ENCODE assay signal across 8 mouse cellular contexts in genomic region chr2:165287202-165287984, GRCm38 (mm10). TPM values are rescaled to one million over a fixed set of nuclear protein-coding genes. Genes with fewer than 3 reads are reported as not detected.
A peak's percentile ranks its signal among the peaks of the same experiment; 100 is the strongest.
DNase-seq lines count a peak whose midpoint lies in the region; ATAC-seq lines count a peak whose summit lies in the region.

Slc35c2 (minus strand) TSS chr2:165287869.

- H3K27ac ChIP-seq in hindbrain, embryonic 13.5 days: peak within 1 kb of the TSS; percentile 86

- H3K4me3 ChIP-seq in hindbrain, embryonic 13.5 days: peak within 1 kb of the TSS; percentile 71

- peak; percentile 94 for ATAC-seq in hindbrain, embryonic 13.5 days (ENCODE audit: low FRiP score)

- peaks cover 39% of the 10 kb centered on the region for H3K36me3 ChIP-seq in hindbrain, embryonic 13.5 days

- DNase-seq in NIH3T3 (ENCODE audit: low read depth): peak; percentile 94
- peak; percentile 97 to 98 for DNase-seq in cerebellum, postnatal 10 days
- DNase-seq in frontal cortex, postnatal 14 days (ENCODE audit: low spot score in 2 of 2): peak; percentile 89 to 91
- DNase-seq in layer of hippocampus, postnatal 25 days (ENCODE audit: extremely low spot score in 1 of 2, low spot score in 1 of 2): peak; percentile 92 to 94
- peak; percentile 91 for DNase-seq in lung, postnatal 25 days (ENCODE audit: low spot score)
- DNase-seq in retina, postnatal 1 day: peak; percentile 93
- peak; percentile 86 to 94 for DNase-seq in urinary bladder, adult 18-20 months (ENCODE audit: low spot score in 2 of 2)

- H3K9me3 ChIP-seq in hindbrain, embryonic 13.5 days: no peaks in the 10 kb centered on the region

- H3K27me3 ChIP-seq in hindbrain, embryonic 13.5 days: no peaks in the 10 kb centered on the region

- peaks cover 41% of the 10 kb centered on the region for H3K4me1 ChIP-seq in hindbrain, embryonic 13.5 days (replicated peaks)

- WGBS in hindbrain, embryonic 13.5 days: 1% methylated on average over 49 of the region's 49 CpGs

- peak within 1 kb of the TSS; percentile 81 for H3K9ac ChIP-seq in hindbrain, embryonic 13.5 days

- peak within 1 kb of the TSS; percentile 90 for H3K4me2 ChIP-seq in hindbrain, embryonic 13.5 days

RNA-seq across cellular contexts. Expression of gene Slc35c2, which starts in this region (rescaled TPM):
- 61.5 and 68.1 TPM in 2 replicates for polyA plus RNA-seq in hindbrain, embryonic 13.5 days (2015; fragmentation: Nextera tagmentation; extraction: Ambion mirVana)
- 10 to 100 TPM; 93.2 to 96.7 TPM for total RNA-seq in layer of hippocampus, postnatal 25 days (2021)

Comparison
In these comparisons a context has a peak if more than half of its experiments do, and no peak if none do; other contexts are left out.
1. Peak in every context shown above with its lines: DNase-seq, ATAC-seq, H3K4me3 ChIP-seq and H3K27ac ChIP-seq.